Mouse (Mus musculus) forebrain, embryonic 10.5 days (tissue): ENCODE measurements around the gene Vkorc1l1. TPM values are rescaled to one million over a fixed set of nuclear protein-coding genes. Genes with fewer than 3 reads are reported as not detected.
A peak's percentile ranks its signal among the peaks of the same experiment; 100 is the strongest.
"Not testable (repeated sequence)": the region's sequence is repeated elsewhere in the genome, so short reads cannot be mapped to it uniquely, and the experiment has no call there.

ENCODE experiments used
- DNase-seq: peaks from one replicate; pipeline ENCODE4 v3.0.0-alpha.2; 2017; ENCODE audit warnings: low spot score; ENCODE audit errors: extremely low spot score
- H3K27ac ChIP-seq: fragments of 300-500 bp; sonication (generic); 2 replicates; pipeline ENCODE4 v1.5.1; 2016; ENCODE audit warnings: mild to moderate bottlenecking
- H3K27me3 ChIP-seq: fragments of 300-500 bp; sonication (generic); 2 replicates; pipeline ENCODE4 v1.6.1; 2016; ENCODE audit warnings: mild to moderate bottlenecking; ENCODE audit not compliant: poor library complexity, severe bottlenecking
- H3K36me3 ChIP-seq: fragments of 300-500 bp; sonication (generic); replicated peaks from 2 replicates; pipeline ENCODE4 v1.6.1; 2016; ENCODE audit warnings: mild to moderate bottlenecking, moderate library complexity
- H3K4me1 ChIP-seq: fragments of 300-500 bp; sonication (generic); 2 replicates; pipeline ENCODE4 v1.6.1; 2016
- H3K4me3 ChIP-seq: fragments of 300-500 bp; sonication (generic); 2 replicates; pipeline ENCODE4 v1.5.1; 2016; ENCODE audit warnings: mild to moderate bottlenecking, moderate library complexity
- H3K9me3 ChIP-seq: fragments of 300-500 bp; sonication (generic); 2 replicates; pipeline ENCODE4 v1.6.1; 2016; ENCODE audit warnings: mild to moderate bottlenecking, moderate library complexity
- WGBS: fragments of 180-500 bp; shearing (Covaris S2); methylation state at CpG from one replicate; pipeline ENCODE4 v1.1.7; 2016; 5-methylcytosine and 5-hydroxymethylcytosine counted together
- polyA plus RNA-seq: library from polyadenylated mRNA; unstranded; fragments of >200 nt; fragmentation: Nextera tagmentation; extraction: Ambion mirVana; gene quantifications from 2 replicates; pipeline ENCODE4 v1.2.1, GENCODE M21; 2016

Vkorc1l1 gene
- polyA plus RNA-seq, 1 experiment from 2014 or later: 33.0 TPM

GRCm38 (mm10) chr5:129921972-129922371 lies 19.8 kb upstream of the Vkorc1l1 start:
- H3K9me3 ChIP-seq: no peaks in the 10 kb centered on the region
- no peak for DNase-seq
- no peaks in the 10 kb centered on the region for H3K4me1 ChIP-seq
- no peak overlapping the region for H3K4me3 ChIP-seq
- no peaks in the 10 kb centered on the region for H3K36me3 ChIP-seq
- H3K27me3 ChIP-seq: no peaks in the 10 kb centered on the region
- H3K27ac ChIP-seq: no peak overlapping the region
- 92% methylated on average over 4 of the region's 4 CpGs for WGBS

- Histone ChIP-seq H3K4me1 (peaks cover 1% of the 10 kb centered on the region), H3K27ac (no peak overlapping the region), H3K9me3 (no peaks in the 10 kb centered on the region), H3K36me3 (no peaks in the 10 kb centered on the region), H3K27me3 (no peaks in the 10 kb centered on the region), H3K4me3 (no peak overlapping the region)
- 93% methylated on average over 8 of the region's 8 CpGs for WGBS
- no peak for DNase-seq
Measured at GRCm38 (mm10) chr5:129924820-129925452, 16.8 kb upstream of the Vkorc1l1 start.

- Histone ChIP-seq H3K4me1 (peaks cover 6% of the 10 kb centered on the region), H3K27me3 (no peaks in the 10 kb centered on the region), H3K4me3 (no peak overlapping the region), H3K27ac (no peak overlapping the region), H3K36me3 (no peaks in the 10 kb centered on the region), H3K9me3 (no peaks in the 10 kb centered on the region)
- WGBS: 81% methylated on average over 5 of the region's 5 CpGs
- no peak for DNase-seq
Measured at GRCm38 (mm10) chr5:129925933-129926332, 15.8 kb upstream of the Vkorc1l1 start.

GRCm38 (mm10) chr5:129929924-129930855 lies 11.6 kb upstream of the Vkorc1l1 start:
- no peaks in the 10 kb centered on the region for H3K36me3 ChIP-seq
- no peak overlapping the region for H3K27ac ChIP-seq
- no peak for DNase-seq
- H3K9me3 ChIP-seq: no peaks in the 10 kb centered on the region
- 63% methylated on average over 9 of the region's 9 CpGs for WGBS
- no peaks in the 10 kb centered on the region for H3K27me3 ChIP-seq
- H3K4me1 ChIP-seq: peaks cover 6% of the 10 kb centered on the region
- no peak overlapping the region for H3K4me3 ChIP-seq

DNA sequence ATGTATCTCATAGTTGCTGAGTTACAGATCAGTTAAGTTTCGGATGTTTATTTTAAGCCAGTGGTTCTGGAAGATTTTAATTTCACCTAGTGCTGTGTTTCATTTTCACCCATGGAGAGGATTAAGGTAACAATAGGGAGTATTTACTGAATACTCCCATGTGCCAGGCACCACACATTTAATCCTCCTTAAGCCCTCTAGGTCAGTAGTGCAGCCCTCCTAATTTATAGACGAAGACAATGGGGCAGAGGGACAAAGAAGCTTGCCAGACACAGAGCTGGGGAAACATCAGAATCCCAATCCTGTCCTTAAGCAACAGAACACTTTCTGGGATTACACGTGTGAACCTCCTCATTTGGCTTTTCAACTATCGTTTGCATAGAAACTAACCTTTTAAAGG lies 4.8 kb upstream of the Vkorc1l1 start:
- peaks cover 19% of the 10 kb centered on the region for H3K4me1 ChIP-seq
- WGBS: 18% methylated on average over 4 of the region's 4 CpGs
- no peak overlapping the region for H3K27ac ChIP-seq
- no peak for DNase-seq
- no peaks in the 10 kb centered on the region for H3K27me3 ChIP-seq
- H3K36me3 ChIP-seq: no peaks in the 10 kb centered on the region
- H3K9me3 ChIP-seq: no peaks in the 10 kb centered on the region
- H3K4me3 ChIP-seq: no peak overlapping the region

DNA sequence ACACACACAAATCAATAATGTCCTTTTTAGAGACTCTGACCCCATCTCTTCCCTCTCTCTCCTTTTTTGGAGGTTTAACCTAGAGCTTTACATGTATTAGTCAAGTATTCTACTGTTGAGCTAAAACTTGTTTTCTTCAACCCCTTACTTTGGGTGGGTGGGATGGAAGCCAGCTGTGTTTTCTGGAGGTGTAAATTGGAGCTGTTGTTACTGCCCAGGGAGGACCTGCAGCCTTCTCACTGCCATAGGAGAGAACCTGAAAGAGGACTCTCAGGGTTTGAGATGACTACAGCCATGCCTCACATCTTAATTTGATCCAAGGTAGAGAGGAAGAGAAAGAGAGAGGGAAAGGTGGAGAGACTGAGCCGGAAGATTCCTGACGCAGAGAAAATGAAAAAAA lies 1.5 kb upstream of the Vkorc1l1 start:
- peaks cover 9% of the 10 kb centered on the region for H3K36me3 ChIP-seq
- H3K4me1 ChIP-seq: peaks cover 31% of the 10 kb centered on the region
- no peak for DNase-seq
- no peak overlapping the region; the same call in 1 of the 2 replicates for H3K4me3 ChIP-seq
- H3K27ac ChIP-seq: no peak overlapping the region
- 91% methylated on average over 2 of the region's 2 CpGs for WGBS
- no peaks in the 10 kb centered on the region for H3K9me3 ChIP-seq
- no peaks in the 10 kb centered on the region for H3K27me3 ChIP-seq

GRCm38 (mm10) chr5:129940736-129941494 lies 855 bp upstream of the Vkorc1l1 start:
- H3K4me3 ChIP-seq: peak overlapping the region; percentile 94
- H3K27me3 ChIP-seq: no peaks in the 10 kb centered on the region
- 14% methylated on average over 9 of the region's 9 CpGs for WGBS
- H3K9me3 ChIP-seq: no peaks in the 10 kb centered on the region
- peak overlapping the region; percentile 79 for H3K27ac ChIP-seq
- H3K4me1 ChIP-seq: peaks cover 31% of the 10 kb centered on the region
- no peak for DNase-seq
- H3K36me3 ChIP-seq: peaks cover 14% of the 10 kb centered on the region

GRCm38 (mm10) chr5:129942073-129942939 lies 536 bp downstream of the Vkorc1l1 start:
- H3K36me3 ChIP-seq: peaks cover 21% of the 10 kb centered on the region
- not testable (repeated sequence) for H3K9me3 ChIP-seq, H3K27me3 ChIP-seq
- WGBS: under 1% methylated on average over 51 of the region's 82 CpGs
- peaks cover 21% of the 10 kb centered on the region for H3K4me1 ChIP-seq
- peak overlapping the region; percentile 92 for H3K27ac ChIP-seq
- H3K4me3 ChIP-seq: peak overlapping the region; percentile 94
- peak; percentile 50 for DNase-seq

GRCm38 (mm10) chr5:129943402-129943801 lies 1.6 kb downstream of the Vkorc1l1 start:
- Histone ChIP-seq H3K27ac (no peak overlapping the region), H3K9me3 (no peaks in the 10 kb centered on the region), H3K36me3 (peaks cover 31% of the 10 kb centered on the region), H3K4me1 (peaks cover 19% of the 10 kb centered on the region), H3K4me3 (peak overlapping the region; percentile 94), H3K27me3 (no peaks in the 10 kb centered on the region)
- DNase-seq: no peak
- 88% methylated on average over 1 of the region's 1 CpGs for whole genome bisulfite sequencing

GRCm38 (mm10) chr5:129947528-129948033 lies 5.8 kb downstream of the Vkorc1l1 start:
- 94% methylated on average over 2 of the region's 2 CpGs for WGBS
- Histone ChIP-seq H3K27me3 (no peaks in the 10 kb centered on the region), H3K4me1 (peaks cover 12% of the 10 kb centered on the region), H3K4me3 (no peak overlapping the region), H3K36me3 (peaks cover 45% of the 10 kb centered on the region), H3K27ac (no peak overlapping the region), H3K9me3 (no peaks in the 10 kb centered on the region)
- DNase-seq: no peak

- Histone ChIP-seq H3K27me3 (no peaks in the 10 kb centered on the region), H3K27ac (no peak overlapping the region), H3K36me3 (peaks cover 31% of the 10 kb centered on the region), H3K4me1 (no peaks in the 10 kb centered on the region), H3K4me3 (no peak overlapping the region), H3K9me3 (no peaks in the 10 kb centered on the region)
- WGBS: 93% methylated on average over 4 of the region's 4 CpGs
- DNase-seq: no peak
Measured at GRCm38 (mm10) chr5:129952143-129952542, 10.4 kb downstream of the Vkorc1l1 start.
